Mouse (Mus musculus): ENCODE data around the gene Polr2i.

GRCm38 (mm10) chr7:30265935-30266334 is 34.2 kb downstream of the Polr2i start:
- TF ChIP-seq POLR2A (IDR thresholded peaks at IDR 0.05; ENCODE audit: low read depth, low read length): no peak
- TF ChIP-seq CTCF (IDR thresholded peaks at IDR 0.05; ENCODE audit: extremely low read depth, insufficient read length, insufficient replicate concordance, low read depth, low read length): no peak
